Mouse (Mus musculus) liver, adult 2 months (tissue): ENCODE measurements around the gene Plekha6.

Experiments used
- CTCF ChIP-seq: fragments of 200-500 bp; IDR thresholded peaks from 2 replicates; pipeline ENCODE4 v1.5.1; 2011; ENCODE audit warnings: low read depth, low read length, control low read depth
- POLR2A ChIP-seq: fragments of 200-500 bp; IDR thresholded peaks from 2 replicates; pipeline ENCODE4 v1.6.1; 2011; ENCODE audit warnings: low read length, control low read depth; ENCODE audit not compliant: insufficient read depth; ENCODE audit errors: extremely low read depth

- TF ChIP-seq CTCF (no peak), POLR2A (no peak)
Observed at GRCm38 (mm10) chr1:133351762-133352161, 187.8 kb downstream of the Plekha6 start.
